Mouse (Mus musculus) liver (tissue): ENCODE measurements at regions not wholly inside any gene's neighbourhood (a gene's known extent, or its start where the extent isn't known, plus 50 kb on each side); places are given as distances from the start of the nearest gene placed in this dataset.

Experiments
- DNase-seq: peaks from one replicate; pipeline ENCODE4 v3.0.0-alpha.2; 2020; ENCODE audit warnings: mixed read lengths

- no peak for DNase-seq
These were observed 116.0 kb upstream of the Thumpd2 start for GRCm38 (mm10) chr17:81180813-81181424.

DNA sequence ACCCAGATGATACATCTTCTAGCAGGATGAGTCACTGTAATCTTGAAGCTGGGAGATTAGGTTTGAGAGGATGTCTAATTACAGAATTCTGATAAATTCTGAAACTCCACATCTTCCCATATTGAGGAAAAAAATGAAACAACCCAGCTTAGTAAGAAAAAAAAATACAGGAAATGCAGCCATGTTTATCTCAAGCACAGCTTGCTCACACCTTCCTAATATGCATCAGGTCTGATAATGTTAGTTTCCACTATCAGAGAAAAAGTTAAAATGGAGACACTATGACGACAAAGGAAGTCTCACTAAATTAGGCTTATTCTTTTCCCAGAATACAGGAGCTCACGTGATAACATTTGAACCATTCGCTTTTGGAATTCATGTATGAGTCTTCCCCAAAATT lies 111.4 kb upstream of the Thumpd2 start:
- no peak for DNase-seq

DNA sequence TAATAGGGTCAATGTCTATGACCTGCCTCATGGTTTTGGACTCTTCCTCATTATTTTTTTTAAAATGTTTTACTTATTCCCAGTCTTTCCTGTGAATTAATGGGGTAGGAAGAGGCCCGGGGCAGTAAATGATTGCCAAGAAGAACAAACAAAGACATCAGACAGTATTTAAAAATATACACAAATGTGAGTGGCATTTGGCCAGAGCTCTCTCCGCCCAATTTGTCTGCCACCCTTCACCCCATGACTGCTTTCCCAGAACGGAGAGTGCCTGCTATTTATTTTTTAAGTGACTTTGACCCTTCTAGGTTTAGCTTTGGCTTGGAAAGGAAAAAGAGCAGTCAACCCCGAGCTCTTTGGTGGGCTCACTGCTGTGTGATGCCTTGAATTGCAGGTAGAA lies 111.0 kb upstream of the Thumpd2 start:
- DNase-seq, result peak; percentile 7

DNA sequence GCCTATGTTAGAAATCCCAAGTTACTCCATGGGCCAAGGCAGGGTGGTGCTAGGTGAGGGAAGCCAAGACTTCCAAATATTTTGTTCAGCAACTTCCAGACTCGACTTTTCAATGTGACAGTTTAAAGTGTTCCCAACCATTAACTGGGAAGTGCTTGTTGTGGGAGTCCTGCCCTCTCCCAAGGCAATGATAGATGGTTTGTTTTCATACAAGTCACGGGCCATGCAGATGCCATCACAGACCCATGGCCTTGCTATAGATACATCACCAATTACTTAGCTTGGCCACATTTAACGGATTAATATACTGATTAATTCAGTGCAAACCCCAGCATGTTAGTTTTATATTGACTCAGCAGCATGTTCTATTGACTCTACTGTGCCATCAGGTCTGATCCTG lies 108.1 kb upstream of the Thumpd2 start:
- no peak for DNase-seq

- no peak for DNase-seq
These were observed 104.2 kb upstream of the Thumpd2 start for GRCm38 (mm10) chr17:81169118-81169517.

DNA sequence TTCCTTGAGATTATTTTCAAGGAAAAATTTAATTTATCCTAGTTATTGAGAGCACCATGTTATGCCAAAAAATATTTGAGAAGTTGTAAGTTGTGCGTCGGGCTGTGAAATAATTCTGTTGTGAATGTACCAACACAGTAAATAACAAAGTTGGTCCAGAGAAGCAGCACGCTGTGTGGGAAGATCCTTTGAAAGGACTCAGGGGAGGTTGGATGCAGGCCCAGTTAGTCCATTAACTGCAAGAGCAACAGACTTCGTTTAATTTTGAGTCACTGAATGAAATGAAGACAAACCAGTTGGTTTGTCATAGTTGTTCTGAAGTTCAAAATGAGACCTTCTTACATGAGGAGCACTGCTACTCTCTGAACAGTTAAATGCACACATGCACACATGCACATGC lies 85.8 kb upstream of the Thumpd2 start:
- DNase-seq, result no peak

DNA sequence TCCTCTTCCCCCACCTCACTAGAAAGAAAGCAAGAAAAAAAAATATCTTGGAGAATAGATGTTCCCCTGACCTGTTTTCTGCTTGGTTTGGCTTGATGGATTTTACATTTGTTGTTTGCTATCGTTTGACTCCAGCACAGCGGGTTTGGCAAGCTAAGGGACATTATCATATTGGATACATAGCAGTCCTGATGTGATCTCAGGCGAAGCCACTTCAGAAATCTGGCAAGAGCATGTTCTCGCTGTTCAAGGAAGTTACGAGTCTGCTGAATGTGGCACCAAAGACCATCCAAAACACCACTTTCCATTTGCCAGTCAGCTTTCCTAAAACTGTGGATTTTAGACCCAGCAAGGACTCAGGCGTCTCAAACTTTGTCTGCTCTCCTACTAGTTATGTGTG lies 69.8 kb upstream of the Thumpd2 start:
- no peak for DNase-seq

GRCm38 (mm10) chr17:81133227-81133626 lies 68.3 kb upstream of the Thumpd2 start:
- no peak for DNase-seq
